Mouse (Mus musculus) liver, adult 2 months (tissue): ENCODE results near the gene Zfp870. TPM values are rescaled to one million over a fixed set of nuclear protein-coding genes. Genes with fewer than 3 reads are reported as not detected.

Source experiments
- DNase-seq: peaks from one replicate; pipeline ENCODE4 v3.0.0-alpha.2; 2011; ENCODE audit warnings: low read depth, low spot score; ENCODE audit errors: extremely low read depth
- H3K27ac ChIP-seq: fragments of 200-500 bp; replicated peaks from 2 replicates; pipeline ENCODE4 v1.5.1; 2012; ENCODE audit warnings: low read depth, mild to moderate bottlenecking, control low read depth, inconsistent platforms, low read length; ENCODE audit not compliant: insufficient read depth
- H3K27me3 ChIP-seq: fragments of 200-500 bp; 2 replicates; pipeline ENCODE4 v1.6.1; 2012; ENCODE audit warnings: mild to moderate bottlenecking, moderate library complexity, low read length, inconsistent platforms; ENCODE audit not compliant: control insufficient read depth, insufficient read depth
- H3K36me3 ChIP-seq: fragments of 200-500 bp; 2 replicates; pipeline ENCODE4 v1.6.1; 2012; ENCODE audit warnings: low read length, inconsistent platforms; ENCODE audit not compliant: control insufficient read depth, insufficient read depth
- H3K4me1 ChIP-seq: fragments of 200-500 bp; 2 replicates; pipeline ENCODE4 v1.6.1; 2011; ENCODE audit warnings: low read length; ENCODE audit not compliant: control insufficient read depth, insufficient read depth
- H3K4me3 ChIP-seq: fragments of 200-500 bp; 2 replicates; pipeline ENCODE4 v1.5.1; 2011; ENCODE audit warnings: low read depth, mild to moderate bottlenecking, control low read depth, low read length, moderate library complexity; ENCODE audit not compliant: insufficient read depth
- H3K79me2 ChIP-seq: fragments of 200-500 bp; 2 replicates; pipeline ENCODE4 v1.6.1; 2012; ENCODE audit warnings: inconsistent platforms, mild to moderate bottlenecking, low read length, moderate library complexity; ENCODE audit not compliant: control insufficient read depth, insufficient read depth
- H3K9ac ChIP-seq: fragments of 200-500 bp; 2 replicates; pipeline ENCODE4 v1.6.1; 2012; ENCODE audit warnings: low read depth, mild to moderate bottlenecking, control low read depth, inconsistent platforms, low read length
- CTCF ChIP-seq: fragments of 200-500 bp; IDR thresholded peaks from 2 replicates; pipeline ENCODE4 v1.5.1; 2011; ENCODE audit warnings: low read depth, low read length, control low read depth
- POLR2A ChIP-seq: fragments of 200-500 bp; IDR thresholded peaks from 2 replicates; pipeline ENCODE4 v1.6.1; 2011; ENCODE audit warnings: low read length, control low read depth; ENCODE audit not compliant: insufficient read depth; ENCODE audit errors: extremely low read depth
- WGBS: fragments of 180-500 bp; shearing (Covaris S2); methylation state at CpG from one replicate; pipeline ENCODE4 v1.1.7; 2018; 5-methylcytosine and 5-hydroxymethylcytosine counted together
- polyA plus RNA-seq: library from polyadenylated mRNA; depleted of rRNA; stranded (reverse); fragments of >200 nt; gene quantifications from 2 replicates; pipeline ENCODE4 v1.2.3, GENCODE M21; 2012
- total RNA-seq: library from RNA; depleted of rRNA; stranded (reverse); fragments of >200 nt; gene quantifications from 2 replicates; pipeline ENCODE4 v1.2.3, GENCODE M21; 2014

Zfp870 gene
- total and polyA plus RNA-seq, 2 experiments: 1.1 to 2.7 TPM

DNA sequence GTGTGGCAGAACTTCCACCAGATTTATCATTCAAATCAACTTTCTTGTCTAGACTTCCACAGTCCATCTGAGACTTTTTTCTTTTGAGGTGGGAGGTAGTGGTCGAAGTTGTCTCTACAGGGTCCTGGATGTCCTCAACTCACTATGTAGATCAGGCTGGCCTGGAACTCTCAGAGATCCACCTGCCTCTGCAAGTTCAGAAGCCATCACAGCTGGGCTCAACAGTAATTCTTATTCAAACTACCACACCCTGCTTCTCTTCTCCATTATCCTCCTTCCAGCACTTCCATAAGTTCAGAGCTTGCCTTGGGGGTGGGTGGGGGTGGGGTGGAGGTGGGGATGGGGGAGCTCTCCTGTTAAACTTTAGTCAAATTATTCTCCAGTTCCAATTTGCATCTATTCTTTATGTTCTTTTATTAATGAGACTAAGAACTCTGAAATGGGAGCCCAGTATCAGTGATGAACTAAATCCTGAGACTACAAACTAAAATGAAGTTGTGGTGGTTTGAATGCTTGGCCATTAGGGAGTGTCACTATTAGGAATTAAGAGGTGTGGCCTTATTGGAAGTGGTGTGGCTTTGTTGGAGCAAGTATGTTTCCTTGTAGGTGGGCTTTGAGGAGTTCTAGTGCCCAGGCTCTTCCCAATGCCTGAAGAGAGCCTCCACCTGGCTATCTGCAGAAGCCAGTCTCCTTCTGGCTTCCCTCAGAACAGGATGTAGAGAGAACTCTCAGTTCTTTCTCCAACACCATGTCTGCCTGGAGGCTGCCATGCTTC is 10.5 kb upstream of the Zfp870 start:
- 50% methylated on average over 1 of the region's 1 CpGs for WGBS

DNA sequence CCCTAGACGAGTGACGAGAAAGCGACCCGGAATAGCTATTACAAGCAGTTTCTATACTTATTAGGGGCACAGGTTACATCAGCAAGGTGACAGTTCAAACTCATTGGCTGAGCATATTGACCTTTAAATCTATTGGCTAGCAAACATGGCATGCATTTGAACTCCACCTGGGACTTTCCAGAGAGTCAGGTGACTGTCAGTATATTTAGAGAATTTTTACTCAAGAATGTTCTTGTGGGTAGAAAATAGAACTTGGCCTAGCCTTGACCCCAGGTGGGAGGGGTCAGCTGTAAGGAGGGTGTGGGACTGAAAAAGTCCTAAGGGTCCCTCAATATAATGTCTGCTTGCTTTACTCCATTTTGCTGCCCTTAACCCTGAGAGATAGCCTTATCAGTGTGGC is 4.0 kb upstream of the Zfp870 start:
- H3K27me3 ChIP-seq: no peaks in the 10 kb centered on the region
- H3K79me2 ChIP-seq: peaks cover 5% of the 10 kb centered on the region; the same call in 1 of the 2 replicates
- H3K4me1 ChIP-seq: peaks cover 2% of the 10 kb centered on the region
- no peak overlapping the region for H3K27ac ChIP-seq
- no peak overlapping the region for H3K4me3 ChIP-seq
- no peaks in the 10 kb centered on the region for H3K36me3 ChIP-seq
- TF ChIP-seq CTCF: no peak
- DNase-seq: no peak
- H3K9ac ChIP-seq: no peak overlapping the region
- WGBS: 87% methylated on average over 4 of the region's 4 CpGs

More for the DNA sequence above, 10.5 kb upstream of the Zfp870 start:
- Histone ChIP-seq H3K27me3 (no peaks in the 10 kb centered on the region), H3K27ac (no peak overlapping the region), H3K4me1 (no peaks in the 10 kb centered on the region), H3K36me3 (peaks cover 20% of the 10 kb centered on the region), H3K9ac (no peak overlapping the region), H3K4me3 (no peak overlapping the region), H3K79me2 (no peaks in the 10 kb centered on the region)
- no peak for DNase-seq
- no peak for TF ChIP-seq CTCF
- no peak for TF ChIP-seq POLR2A

DNA sequence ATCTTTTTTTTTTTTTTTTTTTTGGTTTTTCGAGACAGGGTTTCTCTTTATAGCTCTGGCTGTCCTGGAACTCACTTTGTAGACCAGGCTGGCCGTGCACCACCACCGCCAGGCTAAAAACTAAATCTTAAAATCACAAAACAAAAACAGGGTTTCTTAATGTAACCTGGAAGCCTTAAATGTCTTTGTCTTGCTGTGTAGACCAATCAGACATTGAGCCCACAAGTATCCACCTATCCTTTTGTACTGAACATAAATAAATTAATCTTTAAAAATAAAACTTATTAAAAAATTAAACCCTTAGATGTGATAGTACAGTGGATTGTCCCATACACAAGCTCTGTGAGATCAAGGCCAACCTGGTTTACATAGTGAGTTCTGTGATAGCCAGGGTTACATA is 2.5 kb upstream of the Zfp870 start:
- no peaks in the 10 kb centered on the region for H3K36me3 ChIP-seq
- H3K79me2 ChIP-seq: peaks cover 5% of the 10 kb centered on the region; the same call in 1 of the 2 replicates
- H3K4me3 ChIP-seq: no peak overlapping the region
- WGBS: 80% methylated on average over 3 of the region's 3 CpGs
- H3K4me1 ChIP-seq: peaks cover 6% of the 10 kb centered on the region
- no peaks in the 10 kb centered on the region for H3K27me3 ChIP-seq
- H3K9ac ChIP-seq: no peak overlapping the region
- no peak for DNase-seq
- no peak overlapping the region for H3K27ac ChIP-seq
- no peak for TF ChIP-seq POLR2A
- no peak for TF ChIP-seq CTCF

DNA sequence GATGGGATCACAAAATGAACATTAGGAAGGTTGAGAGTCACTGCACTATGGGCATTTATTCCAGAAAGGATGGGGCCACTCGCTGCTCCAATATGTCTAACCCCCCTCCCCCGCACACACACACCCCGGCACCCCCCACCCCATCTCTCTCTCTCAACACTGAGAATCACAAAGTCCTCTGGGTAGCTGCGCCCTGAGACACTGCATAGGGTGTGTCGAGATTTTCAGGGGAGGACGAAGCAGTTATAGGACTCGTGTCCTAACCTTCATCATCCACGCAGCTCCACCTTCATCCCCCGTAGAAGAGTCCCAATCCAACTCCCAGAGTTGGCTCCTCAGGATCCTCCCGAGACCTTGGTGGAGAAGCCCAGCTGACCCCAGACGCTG is 597 bp downstream of the Zfp870 start:
- Histone ChIP-seq H3K27ac (peak overlapping the region; percentile 59), H3K79me2 (peaks cover 5% of the 10 kb centered on the region; the same call in 1 of the 2 replicates), H3K4me3 (peak overlapping the region; percentile 96), H3K36me3 (peaks cover 2% of the 10 kb centered on the region; the same call in 1 of the 2 replicates), H3K9ac (peak overlapping the region; percentile 87), H3K4me1 (peaks cover 6% of the 10 kb centered on the region), H3K27me3 (no peaks in the 10 kb centered on the region)
- no peak for DNase-seq
- 2% methylated on average over 11 of the region's 11 CpGs for WGBS
- TF ChIP-seq CTCF (no peak), POLR2A (no peak)

DNA sequence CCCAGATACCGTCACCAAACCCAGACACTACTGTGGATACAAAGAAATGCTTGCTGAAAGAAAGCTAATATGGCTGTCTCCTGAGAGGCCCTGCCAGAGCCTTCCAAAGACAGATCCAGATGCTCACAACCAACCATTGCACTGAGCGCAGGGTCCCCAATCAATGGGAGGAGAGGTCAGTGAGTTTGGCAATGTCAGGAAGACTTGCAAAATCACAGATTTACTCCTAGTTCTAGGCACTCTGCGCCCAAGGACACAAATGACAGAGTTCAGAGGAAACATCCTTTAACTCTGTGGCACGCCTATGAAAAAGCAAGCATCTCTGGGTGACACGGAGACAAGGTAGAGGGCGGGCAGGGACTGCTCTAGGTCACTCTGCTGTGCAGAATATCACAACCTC is 1.8 kb downstream of the Zfp870 start:
- Histone ChIP-seq H3K9ac (no peak overlapping the region), H3K27ac (peak overlapping the region; percentile 3), H3K4me3 (no peak overlapping the region), H3K79me2 (peaks cover 5% of the 10 kb centered on the region; the same call in 1 of the 2 replicates), H3K4me1 (peaks cover 6% of the 10 kb centered on the region), H3K36me3 (peaks cover 10% of the 10 kb centered on the region), H3K27me3 (no peaks in the 10 kb centered on the region)
- DNase-seq: peak; percentile 84
- WGBS: 38% methylated on average over 6 of the region's 6 CpGs
- no peak for TF ChIP-seq POLR2A
- no peak for TF ChIP-seq CTCF
